Mouse (Mus musculus): ENCODE measurements around the gene 1110008P14Rik. TPM values are rescaled to one million over a fixed set of nuclear protein-coding genes. Genes with fewer than 3 reads are reported as not detected.

Gene 1110008P14Rik
- polyA plus RNA-seq, 1 experiment, result 153 TPM

- TF ChIP-seq POLR2AphosphoS2 (IDR thresholded peaks at IDR 0.05; ENCODE audit: insufficient read length, low read depth) (peak; percentile 12), CEBPB (IDR thresholded peaks at IDR 0.05; ENCODE audit: insufficient read depth, poor library complexity, severe bottlenecking) (no peak)
- peak overlapping the region; percentile 92 for H3K4me2 ChIP-seq (ENCODE audit: low read depth)
- peaks cover 8% of the 10 kb centered on the region for H3K36me3 ChIP-seq (ENCODE audit: control insufficient read depth, insufficient read depth)
- H3K4me3 ChIP-seq, result peak overlapping the region; percentile 54
- H3K27me3 ChIP-seq (ENCODE audit: control insufficient read depth, insufficient read depth, insufficient read length), result peaks cover 7% of the 10 kb centered on the region
- no peaks in the 10 kb centered on the region for H3K79me2 ChIP-seq (ENCODE audit: control insufficient read depth, insufficient read depth)
- H3ac ChIP-seq (ENCODE audit: control insufficient read depth, insufficient read length), result peak overlapping the region; percentile 24
Observed at GRCm38 (mm10) chr2:32381141-32381774, 480 bp downstream of the 1110008P14Rik start.

GRCm38 (mm10) chr2:32380001-32380500, 1.7 kb downstream of the 1110008P14Rik start:
- Histone ChIP-seq H3K4me3 (peak overlapping the region; percentile 54), H3K27me3 (ENCODE audit: control insufficient read depth, insufficient read depth, insufficient read length) (peaks cover 2% of the 10 kb centered on the region), H3K36me3 (ENCODE audit: control insufficient read depth, insufficient read depth) (peaks cover 8% of the 10 kb centered on the region), H3ac (ENCODE audit: control insufficient read depth, insufficient read length) (no peak overlapping the region), H3K4me2 (ENCODE audit: low read depth) (peak overlapping the region; percentile 92), H3K79me2 (ENCODE audit: control insufficient read depth, insufficient read depth) (no peaks in the 10 kb centered on the region)
- TF ChIP-seq REST (IDR thresholded peaks at IDR 0.05; ENCODE audit: insufficient read depth, insufficient read length) (no peak), SRF (IDR thresholded peaks at IDR 0.05; ENCODE audit: control insufficient read depth, insufficient read length, low read depth) (no peak), E2F4 (IDR thresholded peaks at IDR 0.05; ENCODE audit: insufficient read depth) (no peak), TCF12 (IDR thresholded peaks at IDR 0.05; ENCODE audit: insufficient read depth, poor library complexity, severe bottlenecking) (no peak), POLR2AphosphoS2 (IDR thresholded peaks at IDR 0.05; ENCODE audit: insufficient read length, low read depth) (no peak), USF1 (IDR thresholded peaks at IDR 0.05; ENCODE audit: low read depth) (no peak), POLR2A (IDR thresholded peaks at IDR 0.05; ENCODE audit: insufficient read length, low read depth) (no peak), MAX (IDR thresholded peaks at IDR 0.05; ENCODE audit: low read depth) (no peak), CEBPB (IDR thresholded peaks at IDR 0.05; ENCODE audit: insufficient read depth, poor library complexity, severe bottlenecking) (no peak), TCF3 (IDR thresholded peaks at IDR 0.05; ENCODE audit: insufficient read length, low read depth) (no peak), MYOG (IDR thresholded peaks at IDR 0.05; ENCODE audit: control insufficient read depth in 1 of 3, insufficient read depth in 1 of 3, insufficient read length in 2 of 3, low read depth in 2 of 3) (no peak), MYOD1 (IDR thresholded peaks at IDR 0.05; ENCODE audit: control insufficient read depth in 1 of 3, insufficient read length in 2 of 3, low read depth in 2 of 3) (no peak)

- Histone ChIP-seq H3K4me2 (ENCODE audit: low read depth) (no peak overlapping the region), H3ac (ENCODE audit: control insufficient read depth, insufficient read length) (no peak overlapping the region), H3K4me3 (no peak overlapping the region), H3K79me2 (ENCODE audit: control insufficient read depth, insufficient read depth) (no peaks in the 10 kb centered on the region), H3K27me3 (ENCODE audit: control insufficient read depth, insufficient read depth, insufficient read length) (no peaks in the 10 kb centered on the region), H3K36me3 (ENCODE audit: control insufficient read depth, insufficient read depth) (peaks cover 15% of the 10 kb centered on the region)
- TF ChIP-seq MYOG (IDR thresholded peaks at IDR 0.05; ENCODE audit: control insufficient read depth in 1 of 3, insufficient read depth in 1 of 3, insufficient read length in 2 of 3, low read depth in 2 of 3), result no peak
- no peak for TF ChIP-seq E2F4 (IDR thresholded peaks at IDR 0.05; ENCODE audit: insufficient read depth)
- no peak for TF ChIP-seq TCF3 (IDR thresholded peaks at IDR 0.05; ENCODE audit: insufficient read length, low read depth)
- TF ChIP-seq TCF12 (IDR thresholded peaks at IDR 0.05; ENCODE audit: insufficient read depth, poor library complexity, severe bottlenecking), result no peak
- no peak for TF ChIP-seq SRF (IDR thresholded peaks at IDR 0.05; ENCODE audit: control insufficient read depth, insufficient read length, low read depth)
- no peak for TF ChIP-seq REST (IDR thresholded peaks at IDR 0.05; ENCODE audit: insufficient read depth, insufficient read length)
- no peak for TF ChIP-seq MAX (IDR thresholded peaks at IDR 0.05; ENCODE audit: low read depth)
- no peak for TF ChIP-seq USF1 (IDR thresholded peaks at IDR 0.05; ENCODE audit: low read depth)
- TF ChIP-seq POLR2AphosphoS2 (IDR thresholded peaks at IDR 0.05; ENCODE audit: insufficient read length, low read depth), result no peak
- no peak for TF ChIP-seq MYOD1 (IDR thresholded peaks at IDR 0.05; ENCODE audit: control insufficient read depth in 1 of 3, insufficient read length in 2 of 3, low read depth in 2 of 3)
- no peak for TF ChIP-seq CEBPB (IDR thresholded peaks at IDR 0.05; ENCODE audit: insufficient read depth, poor library complexity, severe bottlenecking)
- TF ChIP-seq POLR2A (IDR thresholded peaks at IDR 0.05; ENCODE audit: insufficient read length, low read depth), result no peak
Observed at GRCm38 (mm10) chr2:32376963-32377362, 4.8 kb downstream of the 1110008P14Rik start.

GRCm38 (mm10) chr2:32375317-32375940, 6.3 kb downstream of the 1110008P14Rik start:
- Histone ChIP-seq H3K4me2 (ENCODE audit: low read depth) (no peak overlapping the region), H3K79me2 (ENCODE audit: control insufficient read depth, insufficient read depth) (no peaks in the 10 kb centered on the region)
- TF ChIP-seq CEBPB (IDR thresholded peaks at IDR 0.05; ENCODE audit: insufficient read depth, poor library complexity, severe bottlenecking) (no peak), TCF3 (IDR thresholded peaks at IDR 0.05; ENCODE audit: insufficient read length, low read depth) (no peak), MYOD1 (IDR thresholded peaks at IDR 0.05; ENCODE audit: control insufficient read depth in 1 of 3, insufficient read length in 2 of 3, low read depth in 2 of 3) (peak in 1 of 3 experiments; percentile 79), SRF (IDR thresholded peaks at IDR 0.05; ENCODE audit: control insufficient read depth, insufficient read length, low read depth) (no peak)

GRCm38 (mm10) chr2:32374191-32374590, 7.5 kb downstream of the 1110008P14Rik start:
- H3ac ChIP-seq (ENCODE audit: control insufficient read depth, insufficient read length), result no peak overlapping the region
- H3K27me3 ChIP-seq (ENCODE audit: control insufficient read depth, insufficient read depth, insufficient read length), result no peaks in the 10 kb centered on the region
- peak overlapping the region; percentile 6 for H3K4me2 ChIP-seq (ENCODE audit: low read depth)
- TF ChIP-seq MAX (IDR thresholded peaks at IDR 0.05; ENCODE audit: low read depth), result no peak
- no peak for TF ChIP-seq REST (IDR thresholded peaks at IDR 0.05; ENCODE audit: insufficient read depth, insufficient read length)
- TF ChIP-seq TCF3 (IDR thresholded peaks at IDR 0.05; ENCODE audit: insufficient read length, low read depth), result no peak
- no peak for TF ChIP-seq SRF (IDR thresholded peaks at IDR 0.05; ENCODE audit: control insufficient read depth, insufficient read length, low read depth)
- no peak for TF ChIP-seq E2F4 (IDR thresholded peaks at IDR 0.05; ENCODE audit: insufficient read depth)
- TF ChIP-seq USF1 (IDR thresholded peaks at IDR 0.05; ENCODE audit: low read depth), result no peak
- no peak for TF ChIP-seq POLR2AphosphoS2 (IDR thresholded peaks at IDR 0.05; ENCODE audit: insufficient read length, low read depth)
- peaks cover 24% of the 10 kb centered on the region for H3K36me3 ChIP-seq (ENCODE audit: control insufficient read depth, insufficient read depth)
- H3K79me2 ChIP-seq (ENCODE audit: control insufficient read depth, insufficient read depth), result no peaks in the 10 kb centered on the region
- no peak overlapping the region for H3K4me3 ChIP-seq

More at GRCm38 (mm10) chr2:32375317-32375940, 6.3 kb downstream of the 1110008P14Rik start:
- H3K4me3 ChIP-seq, result no peak overlapping the region
- no peaks in the 10 kb centered on the region for H3K27me3 ChIP-seq (ENCODE audit: control insufficient read depth, insufficient read depth, insufficient read length)
- H3ac ChIP-seq (ENCODE audit: control insufficient read depth, insufficient read length), result no peak overlapping the region
- peaks cover 19% of the 10 kb centered on the region for H3K36me3 ChIP-seq (ENCODE audit: control insufficient read depth, insufficient read depth)

Measured in myocyte (in vitro differentiated cells).